Mouse (Mus musculus) kidney, adult 9 months (tissue): Measurements from ENCODE around the gene Alox12e.

Source experiments
- DNase-seq: peaks from one replicate; pipeline ENCODE4 v3.0.0; 2022

Alox12e gene

DNA sequence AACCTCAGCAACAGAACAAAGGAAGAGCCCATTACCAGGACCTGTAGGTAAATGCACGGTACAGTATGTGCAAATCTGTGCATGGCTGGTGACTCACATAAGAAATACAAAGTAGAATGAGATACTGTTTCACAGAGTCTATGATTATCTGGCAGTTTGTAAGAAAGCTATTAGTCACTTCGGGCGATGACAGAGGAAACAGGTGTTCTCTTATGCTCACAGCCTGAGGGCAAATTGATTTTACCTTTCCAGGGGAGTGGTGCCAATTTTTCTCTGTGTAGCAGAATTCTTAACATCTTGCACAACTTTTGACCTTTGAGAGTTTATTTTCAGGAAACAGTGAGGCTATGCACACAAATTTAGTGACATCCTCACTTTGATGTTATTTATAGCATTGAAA lies 37.7 kb downstream of the Alox12e start:
- no peak for DNase-seq

DNA sequence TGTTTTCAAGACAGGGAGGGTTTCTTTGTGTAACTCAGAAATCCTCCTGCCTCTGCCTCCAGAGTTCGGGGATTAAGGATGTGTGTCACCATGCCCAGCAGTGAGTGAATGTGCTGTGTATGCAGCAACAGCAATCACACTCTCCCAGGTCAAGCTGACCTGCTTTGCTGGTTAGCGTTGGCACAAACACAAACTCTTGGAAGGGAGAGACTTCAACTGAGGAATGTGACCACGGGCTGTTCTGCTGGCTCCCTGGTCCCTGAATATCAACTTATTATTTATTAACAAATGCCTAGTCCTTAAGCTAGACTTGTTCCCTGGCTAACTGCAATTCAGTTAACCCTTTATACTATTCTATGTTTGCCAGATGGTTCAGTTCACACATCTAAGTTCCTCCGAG lies 38.8 kb downstream of the Alox12e start:
- peak; percentile 64 for DNase-seq

GRCm38 (mm10) chr11:70280441-70280840 lies 42.0 kb downstream of the Alox12e start:
- DNase-seq, result peak; percentile 33

DNA sequence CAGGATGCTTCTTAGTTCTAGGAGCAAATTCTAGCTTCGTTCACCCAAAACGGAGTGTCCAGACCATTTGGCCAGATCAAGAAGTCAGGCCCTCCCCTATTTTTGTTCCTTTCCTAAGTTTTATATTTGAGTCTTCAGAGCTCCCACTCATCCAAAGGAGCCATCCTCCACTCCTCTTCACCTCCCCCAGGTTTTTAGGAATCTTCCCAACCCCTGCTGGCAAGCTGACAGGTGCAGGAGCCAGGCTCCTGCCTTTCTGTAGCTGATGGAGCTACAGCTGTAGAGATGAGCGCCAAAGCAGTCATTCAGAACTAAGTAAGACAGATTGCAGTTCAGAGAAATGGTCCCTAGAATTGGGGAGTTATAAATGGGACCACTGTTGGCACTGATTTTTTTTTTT lies 43.5 kb downstream of the Alox12e start:
- no peak for DNase-seq

GRCm38 (mm10) chr11:70271641-70272040 lies 50.8 kb downstream of the Alox12e start:
- DNase-seq, result no peak

DNA sequence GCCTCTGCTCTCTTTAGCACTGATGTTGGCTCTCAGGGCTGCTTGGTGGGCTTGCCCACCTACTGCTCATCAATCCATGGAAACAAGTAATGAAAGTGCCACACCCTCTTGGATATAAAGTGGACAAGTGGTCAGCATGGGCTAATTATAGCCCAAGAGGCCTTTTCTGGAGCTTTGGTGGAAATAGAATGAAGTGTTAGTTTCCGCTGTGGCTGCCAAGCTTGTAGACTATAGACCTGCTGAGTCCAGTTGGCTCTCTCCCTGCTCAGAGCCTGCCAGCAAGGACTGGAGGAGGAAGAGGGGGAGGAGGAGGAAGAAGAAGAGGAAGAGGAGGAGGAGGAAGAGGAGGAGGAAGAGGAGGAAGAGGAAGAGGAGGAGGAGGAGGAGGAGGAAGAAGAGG lies 56.0 kb downstream of the Alox12e start:
- no peak for DNase-seq

GRCm38 (mm10) chr11:70265819-70266218 lies 56.6 kb downstream of the Alox12e start:
- DNase-seq, result no peak
